Mouse (Mus musculus): ENCODE measurements around the gene Commd9.
A peak's percentile ranks its signal among the peaks of the same experiment; 100 is the strongest.

Commd9 gene

DNA sequence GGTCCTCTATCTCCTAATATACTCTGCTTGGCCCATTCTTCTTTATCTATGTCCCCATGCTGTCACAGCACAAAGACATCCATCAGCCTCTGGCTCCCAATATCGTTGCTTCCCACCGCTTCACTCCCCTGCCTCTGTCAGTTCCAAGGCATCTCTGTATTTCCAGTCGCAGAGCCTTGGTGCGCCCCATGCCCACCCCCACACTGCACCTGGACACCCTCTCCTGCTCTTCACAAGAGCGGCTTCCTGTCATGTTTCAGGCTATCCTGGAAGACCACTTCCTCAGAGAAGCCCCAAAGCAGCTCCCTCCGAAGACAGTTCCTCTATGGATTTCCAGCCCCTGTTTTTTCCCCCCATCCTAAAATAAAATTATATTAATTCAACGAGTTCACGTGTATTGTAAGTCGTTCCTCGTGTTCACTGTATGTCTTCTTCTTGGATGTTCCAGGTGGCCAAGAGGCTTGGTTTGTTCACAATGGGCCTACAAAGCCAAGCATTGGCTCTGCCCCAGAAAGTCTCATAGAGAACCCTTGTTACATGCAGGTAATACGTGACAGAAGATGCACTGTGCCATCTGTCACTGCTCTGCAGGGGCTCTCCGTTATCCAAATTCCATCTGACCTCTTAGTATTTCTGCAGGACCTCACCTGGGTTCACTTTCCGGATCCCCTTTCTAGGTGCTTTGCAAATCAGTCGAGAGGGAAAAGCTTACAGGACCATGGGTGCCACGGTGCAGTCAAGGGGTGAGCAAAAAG is 23.5 kb downstream of the Commd9 start:
- no peak for DNase-seq (ENCODE audit: low spot score in 2 of 2)

DNA sequence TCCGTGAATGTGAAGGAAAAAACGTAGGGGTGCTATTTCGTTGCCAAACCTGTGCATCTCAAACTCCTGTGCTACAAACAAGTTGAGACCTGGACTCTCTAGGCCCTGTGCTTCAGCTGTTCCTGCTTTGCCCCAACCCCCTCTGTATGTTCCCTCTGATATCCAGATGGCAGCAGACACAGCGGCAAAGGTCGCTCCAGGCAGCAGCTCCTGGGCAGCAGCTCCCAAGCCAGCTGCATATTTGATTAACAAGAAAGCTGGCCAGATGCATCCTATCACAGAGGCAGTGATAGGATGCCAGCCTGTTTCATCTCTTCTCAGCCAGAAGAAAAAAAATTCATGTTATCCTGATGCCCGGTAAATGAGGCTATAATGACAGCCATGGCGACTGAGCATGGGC is 32.5 kb downstream of the Commd9 start:
- DNase-seq (ENCODE audit: low spot score in 2 of 2), result no peak

DNA sequence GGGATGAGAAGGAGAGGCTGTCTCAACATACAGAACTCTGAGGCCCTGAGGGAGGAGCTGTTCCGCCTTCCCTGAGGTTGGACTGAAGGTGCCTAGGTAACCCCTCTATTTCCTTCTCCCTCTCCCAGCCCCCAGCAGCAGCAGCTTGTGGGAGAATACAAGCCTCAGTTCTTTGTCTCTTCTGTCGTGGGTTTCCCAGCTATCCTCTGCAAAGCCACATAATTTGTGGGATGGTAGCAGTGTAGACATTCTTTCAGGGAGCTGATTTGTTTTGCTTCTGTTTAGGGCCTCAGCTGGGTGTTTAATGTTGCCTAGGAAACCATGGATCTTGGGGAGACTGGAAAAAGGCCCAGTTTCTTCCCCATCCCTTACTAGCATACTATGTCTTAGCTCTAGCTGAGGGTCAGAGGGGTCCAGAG is 34.1 kb downstream of the Commd9 start:
- DNase-seq (ENCODE audit: low spot score in 2 of 2), result no peak

DNA sequence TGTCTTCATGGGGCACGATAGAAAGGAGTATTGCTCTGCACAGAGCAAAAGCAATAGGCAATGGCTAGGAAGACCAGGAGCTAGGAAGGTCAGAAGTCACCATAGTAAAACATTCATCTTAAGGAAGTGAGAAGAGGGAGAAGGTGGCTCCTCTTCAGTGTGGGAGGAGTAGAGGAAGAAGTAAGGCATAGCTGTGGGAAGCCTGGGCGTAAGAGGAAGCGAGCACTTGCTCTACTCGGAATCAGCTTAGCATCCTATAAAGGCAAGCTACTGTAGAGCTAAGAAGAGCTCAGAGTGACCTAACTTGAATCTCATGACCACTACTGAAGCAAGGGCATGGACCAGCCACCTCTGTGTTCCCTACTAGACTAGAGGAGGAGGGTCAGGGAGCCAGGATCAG is 36.3 kb downstream of the Commd9 start:
- peak in 1 of 2 experiments; percentile 13 for DNase-seq (ENCODE audit: low spot score in 2 of 2)

DNA sequence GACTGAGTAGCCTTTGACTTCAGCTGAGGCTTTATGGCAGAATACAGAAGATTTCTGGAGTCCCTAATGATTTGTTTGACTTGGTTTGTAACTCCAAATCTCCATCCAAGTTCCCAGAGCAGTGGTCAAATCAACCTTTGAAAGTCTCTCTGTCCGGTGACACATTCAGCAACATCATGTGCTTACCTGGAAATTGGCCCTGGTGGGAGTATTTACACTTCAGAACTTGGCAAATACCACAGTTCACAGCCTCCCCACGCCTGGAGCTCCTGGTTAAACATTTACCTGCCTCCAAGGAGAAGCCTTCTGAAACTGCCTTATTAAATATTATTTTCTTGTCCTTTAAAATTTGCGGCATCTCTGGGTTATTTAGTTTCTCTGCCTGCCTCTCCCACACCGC is 37.1 kb downstream of the Commd9 start:
- DNase-seq (ENCODE audit: low spot score in 2 of 2), result peak in 1 of 2 experiments; percentile 26

DNA sequence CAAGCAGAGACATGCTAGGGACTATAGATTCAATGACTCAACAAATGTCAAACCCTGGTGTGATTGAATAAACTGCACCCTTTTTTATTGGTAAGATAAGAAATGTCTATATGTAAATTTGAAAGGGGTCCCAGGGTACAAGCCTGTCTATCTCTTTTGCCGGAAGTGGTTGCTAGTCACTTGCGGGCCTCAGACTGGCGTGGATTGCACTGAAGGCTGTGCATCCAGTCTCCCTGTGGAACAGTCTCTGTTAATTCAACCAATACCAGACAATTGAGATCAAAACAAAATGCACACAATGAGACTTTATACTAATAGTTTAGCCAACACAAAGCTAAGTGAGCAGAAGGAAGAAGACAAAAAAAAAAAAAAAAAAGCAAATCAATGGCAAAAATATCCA is 39.1 kb downstream of the Commd9 start:
- peak in 1 of 2 experiments; percentile 13 for DNase-seq (ENCODE audit: low spot score in 2 of 2)

DNA sequence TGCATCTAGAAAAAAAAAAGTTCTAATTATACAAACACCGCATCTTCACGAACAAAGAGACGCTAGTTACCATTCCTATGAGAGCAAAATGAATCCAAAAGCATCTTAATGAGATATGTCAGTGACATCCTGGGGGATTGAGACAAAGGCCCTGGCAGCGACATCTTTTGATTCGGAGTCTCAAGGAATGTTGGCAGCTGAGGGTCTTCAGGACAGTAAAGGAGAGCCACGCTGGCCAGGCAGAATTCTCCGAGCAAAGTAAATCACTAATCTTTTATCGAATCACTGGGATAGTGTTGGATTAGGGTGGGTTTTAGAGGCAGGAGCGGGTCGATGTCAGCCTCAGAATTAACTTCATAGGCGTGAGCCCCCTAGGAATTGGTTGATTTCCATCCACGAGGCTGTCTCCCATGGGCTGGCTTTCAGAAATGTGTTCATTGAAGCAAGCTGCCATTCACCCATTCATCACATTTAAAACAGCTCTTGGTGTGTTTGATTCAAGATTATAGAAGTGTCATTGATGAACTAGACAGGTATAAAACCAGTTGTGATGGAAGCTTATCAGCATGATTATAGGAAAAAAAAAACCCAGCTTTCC is 39.6 kb downstream of the Commd9 start:
- peak in 1 of 2 experiments; percentile 42 for DNase-seq (ENCODE audit: low spot score in 2 of 2)

DNA sequence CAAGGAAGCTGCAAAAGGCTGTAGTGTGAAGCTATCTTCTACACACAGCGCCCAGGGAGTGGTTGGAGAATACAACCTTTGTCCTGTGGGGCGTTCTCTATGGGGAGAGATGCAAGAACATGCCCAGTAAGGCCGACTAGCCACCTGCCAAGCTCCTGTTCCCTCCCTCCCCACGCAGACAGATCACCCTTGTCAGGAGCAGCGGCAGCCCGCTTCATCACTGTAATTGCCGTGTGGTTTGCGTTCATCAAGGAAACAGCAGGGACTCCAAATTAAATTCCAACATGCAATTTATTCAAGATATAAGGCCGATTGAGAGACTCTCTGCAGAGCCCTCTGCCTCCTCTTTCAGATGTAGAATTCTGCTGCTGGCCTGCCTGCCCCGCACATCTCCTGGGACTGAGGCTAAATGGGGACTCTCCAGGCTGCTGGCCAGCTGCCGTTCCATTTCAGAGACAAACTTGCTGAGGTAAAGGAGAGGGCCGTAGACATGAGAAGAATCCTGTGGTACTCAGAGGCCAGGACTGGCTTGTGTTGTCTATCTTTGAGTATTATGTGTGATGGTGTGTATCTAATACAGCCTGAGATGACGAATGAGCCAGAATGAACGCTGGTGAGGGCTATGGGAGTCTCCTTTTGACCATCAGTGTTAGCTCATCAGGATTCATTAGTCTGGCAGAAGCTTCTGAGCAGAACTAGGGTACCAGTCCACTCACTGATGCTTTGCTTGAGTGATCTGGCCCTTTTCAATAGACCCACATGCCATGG is 46.3 kb downstream of the Commd9 start:
- peak in 1 of 2 experiments; percentile 43 for DNase-seq (ENCODE audit: low spot score in 2 of 2)

DNA sequence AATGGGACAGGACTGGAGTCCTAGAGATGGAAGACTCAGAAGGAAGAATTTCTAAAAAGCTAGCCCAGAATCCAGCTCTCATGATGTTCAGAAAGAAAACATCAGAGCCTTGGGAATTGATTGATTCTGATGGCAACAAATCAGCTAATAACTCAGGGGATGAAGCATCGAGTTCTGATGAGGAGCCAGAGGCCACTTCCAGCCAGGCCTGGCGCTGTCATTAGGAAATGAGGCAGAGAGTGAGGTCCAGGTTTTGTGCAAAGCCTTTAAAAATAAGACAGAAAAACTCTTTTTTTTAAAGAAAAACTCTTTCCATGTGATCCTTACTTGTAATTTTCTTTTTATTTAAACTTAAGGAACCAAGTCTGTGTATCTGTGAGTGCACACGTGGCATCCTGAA is 47.3 kb downstream of the Commd9 start:
- DNase-seq (ENCODE audit: low spot score in 2 of 2), result peak in 1 of 2 experiments; percentile 47

DNA sequence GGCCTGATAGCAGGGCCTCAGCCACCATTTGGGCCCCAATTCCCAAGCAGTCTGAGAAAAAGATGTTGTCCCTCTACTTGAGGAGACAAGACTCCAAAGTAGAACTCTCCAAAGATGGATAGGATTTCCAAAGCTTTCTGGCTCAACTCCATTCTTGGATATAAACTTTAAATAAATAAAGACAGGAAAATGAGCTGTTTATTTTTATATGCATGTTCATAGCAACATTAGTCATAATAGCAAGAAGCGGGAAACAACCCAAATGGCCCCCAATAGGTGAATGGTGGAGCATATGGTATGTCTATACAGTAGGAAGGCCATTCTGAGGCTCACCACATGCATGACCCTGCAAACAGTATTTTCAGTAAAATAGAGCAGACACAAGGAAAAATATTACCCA is 49.0 kb downstream of the Commd9 start:
- peak in 1 of 2 experiments; percentile 33 for DNase-seq (ENCODE audit: low spot score in 2 of 2)

DNA sequence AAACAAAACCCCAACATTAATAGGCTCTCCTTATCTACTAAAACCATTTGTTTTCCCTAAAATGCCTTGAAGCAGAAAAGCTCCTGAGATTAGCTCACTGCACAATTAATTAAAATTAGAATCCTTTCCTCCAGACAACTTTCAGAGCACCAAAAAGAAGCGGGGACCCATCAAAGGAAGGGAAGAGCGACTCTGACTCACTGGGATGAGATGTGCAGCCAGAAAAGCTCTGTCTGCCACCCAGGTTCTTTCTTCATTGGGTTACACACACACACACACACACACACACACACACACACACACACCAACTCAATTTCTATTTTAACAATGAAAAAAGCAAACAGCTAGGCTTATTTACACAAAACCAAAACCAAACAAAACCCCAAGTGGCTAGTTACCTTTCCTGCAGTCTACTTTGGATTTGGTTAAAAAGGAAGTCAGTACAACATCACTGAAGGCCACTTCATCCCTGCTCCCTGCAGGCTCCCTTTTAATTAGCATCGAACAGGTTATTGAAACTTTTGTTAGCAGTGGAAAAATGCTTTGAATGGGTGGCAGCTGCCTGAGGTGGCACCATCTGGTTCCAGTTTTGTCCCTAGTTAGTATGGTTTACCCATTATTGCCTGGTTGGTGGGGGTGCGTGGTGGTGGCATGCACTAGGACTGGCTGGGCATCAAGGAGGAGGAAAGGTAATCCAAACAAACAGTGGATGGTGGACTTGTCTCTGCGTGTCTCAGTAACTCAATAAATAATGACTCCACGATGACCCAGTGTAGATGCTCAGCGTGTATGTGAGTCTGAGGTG is 64.9 kb downstream of the Commd9 start:
- peak in 1 of 2 experiments; percentile 20 for DNase-seq (ENCODE audit: low spot score in 2 of 2)

Measured in urinary bladder, postnatal 4 days (tissue).